Comparison of ENCODE assay signal across 19 mouse cellular contexts in genomic region chr11:95643856-95644255, GRCm38 (mm10). TPM values are rescaled to one million over a fixed set of nuclear protein-coding genes. Genes with fewer than 3 reads are reported as not detected.
A peak's percentile ranks its signal among the peaks of the same experiment; 100 is the strongest.
DNase-seq lines count a peak whose midpoint lies in the region; ATAC-seq lines count a peak whose summit lies in the region.
"Had no signal": no experiment of that assay in that cellular context is flagged by ENCODE, and none has a peak within 500 bp of the region (broad histone marks: within the 10 kb centered on the region; RNA-seq: fewer than 3 reads in every experiment).

No protein-coding gene starts in this region.

- no peak overlapping the region for H3K4me3 ChIP-seq in forebrain, embryonic 10.5 days
- H3K4me3 ChIP-seq in forebrain, embryonic 11.5 days (ENCODE audit: low read depth, low read length) = no peak overlapping the region
- no peak overlapping the region for H3K4me3 ChIP-seq in kidney, embryonic 16.5 days (ENCODE audit: low read length)
- H3K4me3 ChIP-seq: gastrocnemius, adult 2 months; hindbrain, embryonic 15.5 days had no signal

- no peaks in the 10 kb centered on the region for H3K36me3 ChIP-seq in forebrain, embryonic 10.5 days (replicated peaks)
- no peaks in the 10 kb centered on the region for H3K36me3 ChIP-seq in forebrain, embryonic 11.5 days (ENCODE audit: control insufficient read depth, insufficient read depth, low read length)
- no peaks in the 10 kb centered on the region for H3K36me3 ChIP-seq in kidney, embryonic 16.5 days (ENCODE audit: insufficient read depth, low read length)
- H3K36me3 ChIP-seq: hindbrain, embryonic 15.5 days had no signal

- WGBS in forebrain, embryonic 10.5 days = 51% methylated on average over 5 of the region's 5 CpGs
- 56% methylated on average over 5 of the region's 5 CpGs for WGBS in forebrain, embryonic 11.5 days
- WGBS in kidney, embryonic 16.5 days = 41% methylated on average over 5 of the region's 5 CpGs

- H3K4me2 ChIP-seq in forebrain, embryonic 11.5 days (ENCODE audit: low read depth, low read length, severe bottlenecking) = no peak overlapping the region
- H3K4me2 ChIP-seq in kidney, embryonic 16.5 days (replicated peaks; ENCODE audit: low read depth, low read length) = no peak overlapping the region
- H3K4me2 ChIP-seq: hindbrain, embryonic 15.5 days had no signal

- H3K27ac ChIP-seq in forebrain, embryonic 10.5 days = peak overlapping the region; percentile 85; the same call in 1 of the 2 replicates
- no peak overlapping the region for H3K27ac ChIP-seq in forebrain, embryonic 11.5 days (ENCODE audit: low read depth, low read length)
- H3K27ac ChIP-seq in kidney, embryonic 16.5 days (ENCODE audit: low read length) = no peak overlapping the region
- H3K27ac ChIP-seq: gastrocnemius, adult 2 months; hindbrain, embryonic 15.5 days had no signal

- peaks cover 98% of the 10 kb centered on the region for H3K27me3 ChIP-seq in forebrain, embryonic 10.5 days (ENCODE audit: poor library complexity, severe bottlenecking)
- peaks cover 12% of the 10 kb centered on the region for H3K27me3 ChIP-seq in forebrain, embryonic 11.5 days (ENCODE audit: control insufficient read depth, insufficient read depth, low read length)
- H3K27me3 ChIP-seq in kidney, embryonic 16.5 days (ENCODE audit: insufficient read depth, low read length) = peaks cover 23% of the 10 kb centered on the region

- no peak overlapping the region for H3K9ac ChIP-seq in forebrain, embryonic 11.5 days (ENCODE audit: low read length)
- H3K9ac ChIP-seq in kidney, embryonic 16.5 days (replicated peaks; ENCODE audit: low read length) = 0 out of 2 replicates have a peak overlapping the region, but pooled peaks have one; percentile 6
- H3K9ac ChIP-seq: hindbrain, embryonic 15.5 days had no signal

- DNase-seq in forebrain, embryonic 10.5 days (ENCODE audit: extremely low spot score, low spot score) = no peak
- no peak for DNase-seq in forebrain, embryonic 11.5 days (ENCODE audit: low spot score)
- DNase-seq in kidney, adult 8-10 months = no peak
- DNase-seq in urinary bladder, postnatal 14 days (ENCODE audit: low spot score) = peak; percentile 27
- DNase-seq in urinary bladder, adult 18-20 months (ENCODE audit: low spot score in 2 of 2) = no peak
- DNase-seq in right cerebral cortex, postnatal 4 days = no peak
- no peak for DNase-seq in left cerebral cortex, adult 18-20 months (ENCODE audit: low spot score in 2 of 2)
- DNase-seq: cerebellum, postnatal 25 days; gastrocnemius, adult 2 months; heart, postnatal 10 days; kidney, adult 9 months; lung, adult 2 months; right cerebral cortex, adult 18-20 months; thymus, postnatal 25 days had no signal

- no peak for ATAC-seq in forebrain, embryonic 11.5 days (replicated peaks; ENCODE audit: low FRiP score)
- ATAC-seq in kidney, embryonic 16.5 days (ENCODE audit: low FRiP score, low TSS enrichment) = 0 out of 2 replicates have a peak, but pooled peaks have one; percentile 27
- ATAC-seq: CD4-positive, CD25-positive, alpha-beta regulatory T cell, adult 4 months; midbrain, embryonic 16.5 days had no signal

- H3K9me3 ChIP-seq in forebrain, embryonic 10.5 days = no peaks in the 10 kb centered on the region
- no peaks in the 10 kb centered on the region for H3K9me3 ChIP-seq in forebrain, embryonic 11.5 days (ENCODE audit: control insufficient read depth, low read length)
- no peaks in the 10 kb centered on the region for H3K9me3 ChIP-seq in kidney, embryonic 16.5 days (ENCODE audit: low read length)
- H3K9me3 ChIP-seq: hindbrain, embryonic 15.5 days had no signal

- H3K4me1 ChIP-seq in forebrain, embryonic 10.5 days = peaks cover 95% of the 10 kb centered on the region
- H3K4me1 ChIP-seq in forebrain, embryonic 11.5 days (replicated peaks; ENCODE audit: control insufficient read depth, insufficient read depth, low read length) = peaks cover 21% of the 10 kb centered on the region
- peaks cover 48% of the 10 kb centered on the region for H3K4me1 ChIP-seq in kidney, embryonic 16.5 days (ENCODE audit: insufficient read depth, low read length)

RNA-seq across cellular contexts. Expression of gene Phb, which starts 22.9 kb away (rescaled TPM):
- polyA plus RNA-seq in forebrain, embryonic 10.5 days (2016; fragmentation: Nextera tagmentation; extraction: Ambion mirVana) = 273 and 276 TPM in 2 replicates
- polyA plus RNA-seq in forebrain, embryonic 11.5 days (2014; fragmentation: Nextera tagmentation; extraction: Ambion mirVana) = 198 and 205 TPM in 2 replicates
- 258 and 288 TPM in 2 replicates for polyA plus RNA-seq in kidney, embryonic 16.5 days (2015; fragmentation: Nextera tagmentation; extraction: Ambion mirVana)
- total RNA-seq in left cerebral cortex, adult 18-20 months (2021) = 100 to 1,000 TPM in 1 of 2 experiments, 10 to 100 TPM in 1; 87.4 to 103 TPM

RNA-seq across cellular contexts. Expression of gene Ngfr, which starts 56.3 kb away (rescaled TPM):
- polyA plus RNA-seq in forebrain, embryonic 10.5 days (2016; fragmentation: Nextera tagmentation; extraction: Ambion mirVana) = 12.3 and 14.6 TPM in 2 replicates
- 10.5 and 11.5 TPM in 2 replicates for polyA plus RNA-seq in forebrain, embryonic 11.5 days (2014; fragmentation: Nextera tagmentation; extraction: Ambion mirVana)
- 29.7 and 29.9 TPM in 2 replicates for polyA plus RNA-seq in kidney, embryonic 16.5 days (2015; fragmentation: Nextera tagmentation; extraction: Ambion mirVana)
- total RNA-seq in left cerebral cortex, adult 18-20 months (2021) = 1 to 10 TPM; 1.1 to 1.7 TPM
- total RNA-seq: MEL had no signal
- polyA plus RNA-seq: CD4-positive, CD25-positive, alpha-beta regulatory T cell, adult 4 months had no signal
